Mouse (Mus musculus): ENCODE measurements around the gene Sik1. TPM values are rescaled to one million over a fixed set of nuclear protein-coding genes. Genes with fewer than 3 reads are reported as not detected.

The Sik1 gene
- total RNA-seq, 2 experiments from 2014 or later, result 24.0 to 68.3 TPM

DNA sequence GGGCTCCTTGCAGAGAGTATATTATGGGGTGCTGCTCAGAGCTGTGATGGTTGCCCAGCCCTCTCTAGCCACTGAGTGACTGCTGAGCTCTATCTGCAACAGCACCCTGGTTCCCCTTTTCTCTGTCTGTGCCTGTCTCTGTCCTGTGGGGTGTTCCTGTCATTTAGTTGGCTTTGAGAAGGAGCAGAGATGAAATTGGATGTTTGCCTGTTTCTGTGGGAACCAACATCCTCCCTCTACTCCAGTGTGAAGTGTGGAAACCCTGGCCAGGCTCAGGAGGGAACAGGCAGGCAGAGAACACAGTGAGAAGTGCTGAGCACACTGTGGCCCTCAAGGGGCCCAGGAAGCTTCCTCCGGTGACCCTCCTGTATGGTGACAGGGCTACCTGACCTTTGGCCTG lies 40.8 kb downstream of the Sik1 start:
- DNase-seq, result peak in 1 of 2 experiments; percentile 27
- intact Hi-C loops (cut with DNase I), result no loop called here

DNA sequence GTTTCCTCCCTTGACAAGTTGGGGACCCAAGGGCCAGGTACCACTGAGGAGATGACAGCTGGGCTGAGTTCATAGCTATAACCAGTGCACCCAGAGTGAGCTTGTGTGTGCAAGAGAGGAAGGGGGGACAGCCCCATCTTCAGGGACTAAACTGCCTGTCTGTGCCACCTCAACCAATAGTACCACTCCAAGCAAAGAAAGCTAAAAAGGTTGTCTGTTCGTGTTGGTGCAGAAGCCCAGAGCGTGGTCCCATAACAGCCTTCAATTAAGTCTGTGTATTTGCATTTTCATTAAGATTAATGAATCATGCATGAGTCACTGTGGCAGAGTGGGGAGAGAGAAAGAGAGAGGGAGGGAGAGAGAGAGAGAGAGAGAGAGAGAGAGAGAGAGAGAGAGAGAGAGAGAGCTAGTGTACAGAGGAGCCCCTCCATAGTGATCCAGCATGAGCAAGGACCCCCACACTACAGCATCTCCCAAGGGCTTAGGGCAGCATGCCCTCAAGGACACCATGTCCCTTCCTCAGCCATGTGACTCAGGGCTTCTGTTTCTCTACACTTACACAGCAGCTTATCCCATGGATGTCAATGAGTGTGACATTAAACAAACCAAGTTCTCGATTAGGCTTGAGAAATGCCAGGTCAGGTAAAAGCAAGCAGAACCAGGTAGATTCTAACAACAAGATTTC lies 41.5 kb downstream of the Sik1 start:
- DNase-seq, result no peak
- intact Hi-C loops (cut with DNase I), result no loop called here

DNA sequence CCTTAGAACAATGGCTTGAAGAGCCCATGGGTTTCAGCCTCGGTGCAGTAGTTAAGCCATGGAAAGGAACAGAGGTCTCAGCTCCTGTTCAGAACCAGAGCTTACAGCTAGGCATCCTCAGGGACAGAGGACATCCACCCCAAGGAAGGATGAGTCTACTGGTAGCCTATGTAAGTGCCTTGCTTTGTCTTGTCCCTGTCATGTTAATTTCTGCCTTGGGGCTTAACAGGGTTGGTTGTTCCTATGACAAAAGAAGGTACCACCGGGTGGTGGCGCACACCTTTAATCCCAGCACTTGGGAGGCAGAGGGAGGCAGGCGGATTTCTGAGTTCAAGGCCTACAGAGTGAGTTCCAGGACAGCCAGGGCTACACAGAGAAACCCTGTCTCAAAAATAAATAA lies 44.3 kb downstream of the Sik1 start:
- no peak for DNase-seq
- intact Hi-C loops (cut with DNase I), result no loop called here

DNA sequence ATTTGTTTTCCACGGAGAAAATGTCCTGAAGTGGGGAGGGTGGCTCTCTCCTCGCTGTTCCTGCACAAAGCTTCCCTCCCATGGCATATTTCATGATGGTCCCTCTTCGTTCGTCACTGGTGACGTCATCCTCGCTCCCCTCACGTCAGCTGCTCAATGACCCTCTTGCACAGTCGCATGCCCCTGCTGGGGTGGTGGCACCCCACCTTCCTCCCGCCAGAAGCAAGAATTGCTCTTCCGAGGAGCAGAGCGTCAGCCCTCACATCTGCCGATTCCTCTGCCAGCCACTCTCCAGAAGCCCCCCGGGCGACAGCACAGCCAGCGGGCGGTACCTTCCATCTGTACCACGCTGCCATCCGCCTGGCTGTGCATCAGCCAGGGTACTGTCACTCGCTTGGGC lies 45.7 kb downstream of the Sik1 start:
- intact Hi-C loops (cut with DNase I), result no loop called here
- DNase-seq, result no peak

DNA sequence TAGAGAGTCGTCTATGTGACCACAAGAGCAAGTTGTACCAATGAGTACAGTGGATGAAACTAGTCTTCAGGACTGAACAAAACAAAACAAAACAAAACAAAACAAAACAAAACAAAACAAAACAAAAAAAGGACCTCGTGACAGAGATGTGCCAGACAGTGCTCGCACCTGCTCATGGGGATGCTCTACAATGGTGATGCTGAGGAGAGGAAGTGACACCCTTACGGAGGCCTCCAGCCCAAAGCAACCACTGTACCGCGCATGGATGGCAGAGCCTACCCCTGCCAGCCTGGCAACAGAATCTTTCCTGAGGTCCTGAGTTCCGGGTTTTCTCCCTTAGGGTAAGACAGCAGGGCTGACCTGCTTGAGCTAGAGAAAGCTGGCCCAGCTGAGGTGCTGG lies 46.5 kb downstream of the Sik1 start:
- DNase-seq, result no peak
- intact Hi-C loops (cut with DNase I), result no loop called here

DNA sequence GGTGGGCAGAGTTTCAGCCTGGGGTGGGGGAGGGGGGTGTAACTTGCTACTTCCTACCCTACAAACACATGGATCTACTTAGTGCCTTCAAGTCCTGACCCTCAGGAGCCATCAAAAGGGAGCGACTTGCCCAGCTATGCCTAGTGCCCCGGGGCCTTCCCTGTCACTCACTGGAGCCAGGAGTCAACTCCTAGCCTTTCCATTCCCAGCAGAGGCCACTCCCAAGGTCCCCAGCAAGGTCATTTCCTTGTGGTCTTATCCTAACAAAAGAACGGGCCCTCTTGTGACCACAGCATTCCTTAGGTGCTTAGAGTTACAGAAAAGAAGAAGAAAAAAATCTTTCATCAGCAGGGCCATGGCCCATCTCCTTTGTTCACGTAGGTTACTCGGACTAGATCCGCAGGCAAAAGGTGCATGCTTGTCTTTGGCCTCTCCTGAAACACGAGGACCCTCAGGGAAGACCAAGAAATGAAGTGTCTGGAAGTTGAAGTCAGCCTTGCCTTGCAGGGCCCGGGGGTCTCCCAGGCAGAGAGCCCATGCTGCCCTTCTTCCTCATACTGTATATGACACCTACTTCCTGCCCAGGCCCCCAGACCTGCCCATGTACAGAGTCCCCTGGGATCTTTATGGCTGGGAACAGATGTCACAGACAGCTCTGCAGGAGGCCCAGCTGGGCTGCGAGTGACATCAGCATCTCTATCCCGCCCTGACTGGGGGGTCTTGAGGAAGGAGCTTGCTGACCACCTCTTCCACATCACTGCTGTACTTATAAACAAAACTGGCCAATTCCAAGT lies 47.3 kb downstream of the Sik1 start:
- intact Hi-C loops (cut with DNase I), result no loop called here
- DNase-seq, result no peak

DNA sequence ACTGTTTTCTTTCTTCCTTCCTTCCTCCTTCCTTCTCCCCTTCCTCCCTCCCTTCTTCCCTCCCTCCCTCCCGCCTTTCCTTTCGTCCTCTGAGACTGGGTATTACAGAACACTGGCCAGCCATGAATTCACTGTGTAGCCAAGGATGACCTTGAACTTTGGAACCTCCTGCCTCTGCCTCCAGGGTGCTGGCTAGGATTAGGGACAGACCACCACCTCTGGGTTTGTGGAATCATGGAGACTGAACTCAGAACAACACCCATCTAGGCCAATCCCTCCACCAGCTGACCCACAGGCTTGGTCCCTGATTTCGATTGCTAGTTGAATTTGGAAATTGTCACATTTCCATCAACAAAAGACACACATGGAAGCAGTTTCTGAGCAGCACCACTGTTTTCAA lies 49.1 kb downstream of the Sik1 start:
- DNase-seq, result no peak
- intact Hi-C loops (cut with DNase I), result no loop called here

DNA sequence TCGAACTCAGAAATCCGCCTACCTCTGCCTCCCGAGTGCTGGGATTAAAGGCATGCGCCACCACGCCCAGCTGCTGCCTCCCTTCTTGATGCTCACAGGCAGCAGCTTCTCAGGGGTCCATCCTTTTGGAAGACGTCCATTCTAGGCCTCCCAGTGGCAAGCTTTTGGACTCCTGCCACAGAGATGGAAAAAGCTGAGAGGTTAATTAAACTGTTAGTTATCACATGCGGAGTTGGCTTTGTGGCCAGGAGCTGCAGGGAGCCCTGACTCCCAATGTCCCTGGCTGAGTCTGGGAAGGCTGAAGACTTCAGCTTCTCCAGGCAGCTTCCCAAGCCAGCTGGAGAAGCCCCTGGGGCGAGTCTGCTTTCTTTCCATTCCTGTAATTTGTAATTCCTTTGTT lies 49.6 kb downstream of the Sik1 start:
- DNase-seq, result no peak
- intact Hi-C loops (cut with DNase I), result no loop called here

DNA sequence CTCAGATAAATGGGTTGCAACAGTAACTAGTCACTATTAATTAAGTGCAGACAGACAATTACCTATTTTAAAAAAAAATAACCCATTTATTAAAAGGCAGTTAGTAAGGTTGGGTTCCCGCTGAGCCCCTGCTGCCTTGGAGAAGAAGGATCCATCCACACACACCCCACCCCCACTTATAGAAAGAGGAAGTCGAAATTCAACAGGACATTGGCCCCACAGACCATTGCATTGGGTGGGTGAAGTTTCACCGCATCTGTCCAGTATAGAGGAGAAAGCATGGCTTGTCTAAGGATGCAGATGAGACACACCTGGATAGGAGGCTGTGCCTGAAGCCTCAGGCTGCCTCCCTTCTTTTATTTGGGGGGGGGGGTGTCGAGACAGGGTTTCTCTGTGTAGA lies 50.0 kb downstream of the Sik1 start:
- no peak for DNase-seq
- intact Hi-C loops (cut with DNase I), result no loop called here

DNA sequence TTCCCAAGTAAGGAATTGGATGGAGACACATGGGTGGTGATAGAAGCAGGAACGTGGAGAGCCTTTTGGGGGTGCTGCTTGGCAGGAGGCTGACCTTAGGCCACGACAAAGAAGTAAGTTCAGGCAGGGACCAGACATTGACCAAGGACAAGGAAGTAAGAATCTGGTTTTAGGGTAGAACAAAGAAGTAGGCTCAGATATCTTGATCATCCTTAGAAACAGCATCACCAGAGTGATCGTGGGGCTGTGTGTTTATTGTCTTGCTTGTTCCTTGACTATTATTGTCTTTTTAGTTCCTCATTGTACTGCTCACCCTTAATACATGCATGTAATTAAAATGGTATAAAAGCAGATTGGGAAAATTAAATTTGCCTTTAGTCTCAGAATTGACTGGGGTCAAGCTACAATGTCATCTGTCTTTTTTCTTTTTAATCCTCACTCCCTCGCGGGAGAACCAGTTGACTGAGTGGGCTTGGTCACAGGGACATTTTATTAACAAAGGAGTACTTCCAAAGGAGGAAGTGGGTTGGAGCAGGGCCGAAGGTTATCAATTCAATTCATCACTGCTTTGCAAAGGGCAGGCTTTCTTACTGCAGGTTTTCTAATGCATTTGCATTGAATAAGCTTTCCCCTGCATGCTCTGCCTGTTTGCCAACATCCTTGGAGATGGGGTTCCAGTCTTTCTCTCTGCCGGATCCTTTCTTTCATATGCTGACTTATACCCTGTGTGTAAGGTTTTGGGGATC lies 53.2 kb downstream of the Sik1 start:
- intact Hi-C loops (cut with DNase I), result no loop called here
- no peak for DNase-seq

DNA sequence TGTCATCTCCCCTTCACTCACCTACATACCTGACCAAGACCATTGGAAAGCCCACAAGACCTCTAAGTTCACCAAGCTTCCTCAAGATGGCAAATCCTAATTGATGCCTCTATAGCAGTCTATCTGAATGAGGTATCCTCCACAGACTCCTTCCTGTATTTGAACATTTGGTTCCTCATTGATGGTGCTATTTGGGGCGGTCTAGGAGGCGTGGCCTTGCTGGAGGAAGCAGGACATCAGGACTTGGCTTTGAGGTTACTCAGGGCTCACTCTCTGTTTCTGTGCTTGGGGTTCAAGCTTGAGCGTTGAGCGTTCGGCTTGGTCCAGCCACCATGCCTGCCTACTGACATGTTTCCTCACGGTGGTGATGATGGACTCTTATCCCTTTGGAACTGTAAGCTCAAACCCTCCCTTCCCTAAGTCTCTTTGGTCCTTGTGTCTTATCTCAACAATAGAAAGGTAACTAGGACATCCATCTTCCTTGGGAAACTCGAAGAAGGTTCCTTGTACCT lies 54.7 kb downstream of the Sik1 start:
- intact Hi-C loops (cut with DNase I), result no loop called here
- no peak for DNase-seq

DNA sequence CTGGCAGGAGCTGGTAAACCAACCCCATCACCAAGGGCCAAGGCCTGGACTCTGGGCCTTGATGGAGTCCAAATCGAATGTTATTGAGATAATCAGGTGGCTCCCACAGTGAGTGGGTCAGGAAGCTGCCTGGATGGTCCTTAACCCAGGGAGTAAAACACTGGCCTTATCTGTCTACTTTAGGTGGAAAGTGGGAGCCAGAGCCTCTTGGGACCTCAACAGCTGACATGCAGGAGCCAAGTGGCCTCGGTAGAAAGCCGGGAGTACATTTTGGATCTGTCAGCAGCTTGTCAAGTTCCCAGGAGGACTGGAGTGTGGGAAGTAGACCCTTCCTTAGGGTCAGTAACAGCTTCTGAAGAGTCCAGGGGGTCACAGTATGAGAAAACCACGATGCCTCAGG lies 59.7 kb downstream of the Sik1 start:
- no peak for DNase-seq
- intact Hi-C loops (cut with DNase I), result no loop called here

Other genes starting within 250 kb of the Sik1 start
- 1 to 10 TPM; 3.0 to 3.6 TPM for gene Cbs, start 218.6 kb downstream of the Sik1 start, total RNA-seq (2021)
- 10 to 100 TPM; 69.0 to 71.9 TPM for gene U2af1, start 196.9 kb downstream of the Sik1 start, total RNA-seq (2021)
- not detected for gene Cryaa, start 178.0 kb downstream of the Sik1 start, total RNA-seq (2021)
- 1 to 10 TPM; 6.9 to 7.2 TPM for gene Rrp1b, start 180.3 kb upstream of the Sik1 start, total RNA-seq (2021)
- under 1 TPM; 0.79 to 0.97 TPM for gene Hsf2bp, start 180.5 kb upstream of the Sik1 start, total RNA-seq (2021)

Data from heart, postnatal 36 days (tissue).